Mouse (Mus musculus): ENCODE measurements around the gene Mylip. TPM values are rescaled to one million over a fixed set of nuclear protein-coding genes. Genes with fewer than 3 reads are reported as not detected.

Mylip gene
- polyA plus RNA-seq, 1 experiment from 2014 or later = 5.1 TPM

Other genes starting within 250 kb of the Mylip start
- 27.7 and 29.1 TPM in 2 replicates for gene Gmpr, start 117.7 kb downstream of the Mylip start, polyA plus RNA-seq (2014; fragmentation: Nextera tagmentation; extraction: Ambion mirVana)

Measured in neural tube, embryonic 11.5 days (tissue).